Mouse (Mus musculus) layer of hippocampus, adult 2 months (tissue): ENCODE measurements at regions not wholly inside any gene's neighbourhood (a gene's known extent, or its start where the extent isn't known, plus 50 kb on each side); places are given as distances from the start of the nearest gene placed in this dataset.

Experiments used
- DNase-seq, 2 experiments: peaks; one replicate each; pipeline ENCODE4 v3.0.0; 2022; ENCODE audit warnings: low spot score in 2 of 2
- H3K27ac ChIP-seq: fragments of 200-600 bp; 2 replicates; pipeline ENCODE4 v1.8.1; 2022
- H3K4me3 ChIP-seq: fragments of 200-600 bp; 2 replicates; pipeline ENCODE4 v1.8.1; 2022; ENCODE audit warnings: mild to moderate bottlenecking
- CTCF ChIP-seq: fragments of 200-600 bp; conservative IDR thresholded peaks from 2 replicates; pipeline ENCODE4 v1.8.1; 2022; ENCODE audit warnings: antibody characterized with exemption, mild to moderate bottlenecking, moderate library complexity

DNA sequence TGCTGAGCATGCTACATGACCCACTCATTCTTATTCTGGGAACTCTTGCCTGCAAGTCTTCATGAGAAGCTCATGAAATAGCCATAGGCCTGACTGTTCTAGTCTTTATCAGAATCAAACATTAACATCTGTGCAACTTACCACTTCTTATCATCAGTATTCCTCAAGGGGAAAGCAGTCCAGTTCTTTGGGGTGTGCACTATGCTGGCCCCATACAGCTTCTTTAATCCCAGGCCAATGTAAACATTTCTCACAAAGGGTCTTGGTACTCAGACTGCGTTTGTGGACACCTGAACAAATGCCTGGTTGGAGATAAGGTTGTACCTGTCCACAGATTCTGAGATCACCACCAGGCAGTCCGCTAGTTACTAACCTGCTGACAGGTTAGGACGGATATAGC is 51.3 kb downstream of the 3110018I06Rik start:
- no peak for DNase-seq
- no peak overlapping the region for H3K4me3 ChIP-seq
- H3K27ac ChIP-seq = no peak overlapping the region
- TF ChIP-seq CTCF = no peak

DNA sequence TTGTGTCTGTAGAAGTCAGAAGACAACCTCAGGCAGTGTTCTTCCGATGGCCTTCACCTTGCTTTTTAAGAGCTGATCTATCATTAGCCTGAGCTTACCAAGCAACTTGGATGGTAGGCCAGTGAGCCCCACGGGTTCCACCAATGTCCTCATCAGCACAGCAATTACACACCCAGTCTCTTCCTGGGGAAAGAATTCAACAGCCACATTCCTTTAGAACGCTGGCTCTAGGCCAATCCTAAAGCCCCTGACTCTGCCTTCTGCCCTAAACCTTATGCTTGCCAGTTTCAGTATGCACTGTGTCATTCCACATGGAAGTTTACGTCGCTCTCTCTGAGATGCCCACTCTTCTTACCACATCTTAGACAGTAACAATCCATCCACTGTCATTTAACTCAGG is 52.8 kb downstream of the 3110018I06Rik start:
- Histone ChIP-seq H3K27ac (no peak overlapping the region), H3K4me3 (no peak overlapping the region)
- DNase-seq = no peak
- no peak for TF ChIP-seq CTCF

DNA sequence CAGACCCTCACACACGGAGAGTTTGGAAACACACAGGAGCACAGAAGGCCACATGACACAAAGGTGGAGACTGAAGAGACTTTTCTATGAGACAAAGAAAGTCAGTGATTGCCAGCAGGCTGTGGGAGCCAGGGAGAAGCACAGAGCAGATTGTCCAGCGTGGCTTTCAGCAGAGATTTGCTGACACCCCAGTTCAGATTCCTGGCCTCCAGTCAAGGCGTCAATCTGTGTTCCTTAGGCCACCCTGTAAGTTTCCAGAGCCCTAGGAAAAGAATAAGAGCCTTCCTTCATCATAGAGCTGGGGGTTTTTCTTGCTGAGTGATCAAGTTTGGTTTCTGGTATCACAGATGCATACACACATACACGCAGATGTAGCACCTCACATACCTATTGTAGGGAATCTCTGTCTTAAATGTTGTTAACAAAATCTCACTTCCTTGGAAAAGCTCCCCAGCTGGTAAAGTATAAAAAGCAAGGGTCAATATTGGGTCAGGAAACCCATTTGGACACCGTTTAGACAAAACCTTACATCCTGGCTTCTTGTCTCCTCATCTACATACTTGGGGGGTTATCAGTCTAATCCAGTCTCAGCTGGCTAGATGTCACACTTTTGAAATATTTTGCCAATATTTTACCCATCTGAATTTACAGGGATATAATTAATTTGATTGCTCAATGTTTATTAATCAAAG is 58.9 kb downstream of the 3110018I06Rik start:
- peak in 1 of 2 experiments; percentile 13 for DNase-seq
- no peak for TF ChIP-seq CTCF

DNA sequence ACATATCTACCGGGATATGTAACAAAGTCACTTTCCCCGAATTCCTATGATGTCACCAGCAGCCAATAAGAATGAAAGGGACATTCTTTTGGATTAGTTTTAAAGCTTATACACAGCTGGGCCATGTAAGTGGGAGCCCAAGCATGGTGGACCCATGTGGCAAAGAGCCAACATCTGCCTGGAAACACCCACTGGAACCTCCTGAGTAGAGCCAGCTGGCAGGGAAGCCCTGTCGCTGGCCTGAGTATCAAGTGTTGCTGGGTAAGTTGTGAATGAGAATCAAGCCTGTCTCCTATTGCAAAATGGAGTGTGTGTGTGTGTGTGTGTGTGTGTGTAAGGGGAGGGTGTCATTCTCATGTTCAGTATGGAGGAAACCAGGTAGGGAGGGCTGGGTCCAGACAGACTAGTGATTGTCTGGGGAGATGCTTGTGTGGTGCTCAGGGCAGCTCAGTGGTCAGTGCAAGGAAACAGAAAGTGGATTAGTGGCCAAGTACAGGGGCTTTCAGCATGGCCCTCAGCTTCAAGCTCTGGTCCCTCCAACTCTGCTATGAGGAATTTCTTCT is 59.5 kb downstream of the 3110018I06Rik start:
- no peak for DNase-seq
- Histone ChIP-seq H3K27ac (no peak overlapping the region), H3K4me3 (no peak overlapping the region)
- no peak for TF ChIP-seq CTCF

More for the DNA sequence above, 58.9 kb downstream of the 3110018I06Rik start:
- no peak overlapping the region for H3K4me3 ChIP-seq
- no peak overlapping the region; the same call in 1 of the 2 replicates for H3K27ac ChIP-seq

DNA sequence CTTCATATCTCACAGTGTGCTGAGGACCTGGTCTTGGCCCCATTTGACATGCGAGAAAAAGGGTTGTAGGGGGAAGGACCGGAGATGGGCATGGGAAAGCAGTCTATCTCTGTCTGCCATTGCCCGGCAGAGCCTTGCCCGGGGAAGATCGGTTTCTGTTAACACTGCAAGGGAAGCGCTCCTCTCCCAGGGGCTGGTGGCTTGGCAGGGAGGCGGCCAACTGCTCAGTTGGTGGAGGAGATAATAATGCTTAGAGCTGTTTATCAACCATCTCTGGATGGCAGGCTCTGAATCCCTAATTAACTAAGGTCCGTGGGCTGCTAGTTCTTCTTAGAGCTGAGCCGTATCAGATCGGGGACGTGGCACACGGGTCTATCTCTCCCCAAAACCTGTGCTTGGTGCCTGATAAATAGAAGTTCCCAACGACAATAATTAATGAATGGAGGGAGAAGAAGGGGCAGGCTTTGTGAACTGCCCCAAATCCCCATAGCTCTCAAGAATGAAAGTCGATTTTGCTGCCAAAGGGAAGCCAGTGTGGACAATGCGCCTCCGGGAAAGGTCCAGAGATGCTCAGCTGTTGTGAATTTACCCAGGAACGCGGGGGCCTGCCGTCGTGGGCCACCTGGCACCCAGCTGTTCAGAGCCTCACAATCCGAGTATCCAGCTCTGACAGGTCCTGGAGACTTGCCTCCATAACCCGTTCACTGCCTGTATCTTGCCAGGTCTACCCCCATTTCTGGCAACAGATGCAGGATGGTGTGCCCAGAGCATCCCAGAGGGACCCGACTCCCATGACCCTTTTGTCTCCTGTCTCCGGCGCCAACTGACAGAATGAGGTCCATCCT is 61.2 kb downstream of the 3110018I06Rik start:
- TF ChIP-seq CTCF = no peak
- peak overlapping the region; percentile 39; the same call in 1 of the 2 replicates for H3K27ac ChIP-seq
- H3K4me3 ChIP-seq = peak overlapping the region; percentile 42
- peak in 1 of 2 experiments; percentile 17 for DNase-seq

DNA sequence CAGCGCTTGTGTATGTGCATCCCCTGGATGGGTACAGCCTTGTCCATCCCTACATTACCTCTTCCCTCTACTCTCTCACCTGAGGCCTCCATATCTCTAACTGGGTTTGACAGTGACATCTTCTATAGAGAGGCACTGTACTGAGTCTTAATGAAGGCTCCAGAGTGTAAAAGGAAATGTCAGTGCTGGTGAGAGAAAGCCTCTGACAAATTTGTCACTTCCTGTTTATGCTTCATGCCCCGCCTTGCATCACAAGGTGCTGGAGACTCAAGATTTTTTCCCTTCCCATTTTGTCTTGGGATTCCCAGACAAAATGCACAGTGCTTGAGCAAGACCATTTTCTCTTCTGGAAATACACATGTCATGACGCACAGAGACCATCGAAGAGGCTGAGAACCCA is 70.8 kb downstream of the 3110018I06Rik start:
- Histone ChIP-seq H3K27ac (no peak overlapping the region), H3K4me3 (no peak overlapping the region)
- DNase-seq = no peak
- TF ChIP-seq CTCF = no peak

DNA sequence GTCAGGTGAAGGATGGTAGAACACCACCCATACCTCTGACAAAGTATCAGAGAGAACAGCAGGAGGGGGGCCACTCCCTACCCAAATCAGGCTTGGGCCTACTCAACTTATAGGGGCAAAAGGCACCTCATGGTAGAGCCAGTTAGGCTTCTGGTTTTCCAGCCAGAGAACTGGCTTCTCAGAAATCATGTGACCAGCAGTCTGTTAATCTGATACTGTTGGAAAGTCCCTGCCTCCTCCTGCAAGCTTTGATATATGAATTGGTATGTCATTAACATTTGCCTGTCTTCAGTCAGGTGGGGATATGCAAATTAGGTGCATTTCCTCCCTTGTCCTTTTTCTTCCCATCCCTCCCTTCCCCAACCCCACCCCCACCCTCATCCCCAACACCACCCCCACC is 71.7 kb downstream of the 3110018I06Rik start:
- no peak for TF ChIP-seq CTCF
- no peak for DNase-seq

DNA sequence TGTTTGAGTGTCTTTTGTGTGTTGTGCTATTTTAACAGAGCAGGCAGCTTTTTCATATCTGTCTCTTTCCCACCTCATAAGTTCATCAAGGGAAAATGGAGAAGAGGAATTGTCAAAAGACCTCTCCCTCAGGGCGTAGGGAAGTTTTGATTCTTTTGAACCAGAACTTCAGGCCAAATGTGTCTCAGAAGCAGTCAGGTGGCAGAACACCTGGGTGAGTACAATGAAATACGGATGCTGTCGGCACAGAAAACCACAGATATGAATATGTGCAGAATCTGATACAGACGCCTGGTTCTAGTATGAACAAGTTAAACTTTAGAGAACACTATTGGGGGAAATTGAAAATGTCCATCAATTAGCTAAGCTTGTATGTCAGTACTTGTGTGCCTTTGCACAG is 84.2 kb downstream of the 3110018I06Rik start:
- DNase-seq = no peak
- no peak overlapping the region for H3K27ac ChIP-seq
- H3K4me3 ChIP-seq = no peak overlapping the region
- no peak for TF ChIP-seq CTCF

More for the DNA sequence above, 71.7 kb downstream of the 3110018I06Rik start:
- H3K4me3 ChIP-seq = no peak overlapping the region
- no peak overlapping the region for H3K27ac ChIP-seq

DNA sequence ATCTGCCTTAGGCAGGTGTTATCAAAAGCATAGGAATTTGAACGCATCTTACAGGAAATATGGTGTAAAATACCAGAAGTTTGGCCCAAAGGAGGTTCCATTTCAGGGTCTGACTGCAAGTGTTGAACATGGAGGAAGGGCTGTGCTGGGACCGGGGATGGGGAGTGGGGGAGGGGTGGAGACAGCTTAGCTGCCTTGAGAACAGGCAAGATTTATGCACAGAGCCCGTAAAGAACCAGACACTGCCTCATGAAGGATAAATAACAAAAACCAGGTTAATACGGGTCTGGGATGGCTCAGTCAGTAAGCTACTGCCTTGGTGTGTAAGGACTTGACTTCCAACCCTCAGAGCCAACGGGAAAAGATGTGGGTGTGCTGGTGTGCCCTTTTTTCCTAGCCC is 91.1 kb downstream of the 3110018I06Rik start:
- DNase-seq = no peak
- Histone ChIP-seq H3K4me3 (no peak overlapping the region), H3K27ac (no peak overlapping the region)
- TF ChIP-seq CTCF = no peak

DNA sequence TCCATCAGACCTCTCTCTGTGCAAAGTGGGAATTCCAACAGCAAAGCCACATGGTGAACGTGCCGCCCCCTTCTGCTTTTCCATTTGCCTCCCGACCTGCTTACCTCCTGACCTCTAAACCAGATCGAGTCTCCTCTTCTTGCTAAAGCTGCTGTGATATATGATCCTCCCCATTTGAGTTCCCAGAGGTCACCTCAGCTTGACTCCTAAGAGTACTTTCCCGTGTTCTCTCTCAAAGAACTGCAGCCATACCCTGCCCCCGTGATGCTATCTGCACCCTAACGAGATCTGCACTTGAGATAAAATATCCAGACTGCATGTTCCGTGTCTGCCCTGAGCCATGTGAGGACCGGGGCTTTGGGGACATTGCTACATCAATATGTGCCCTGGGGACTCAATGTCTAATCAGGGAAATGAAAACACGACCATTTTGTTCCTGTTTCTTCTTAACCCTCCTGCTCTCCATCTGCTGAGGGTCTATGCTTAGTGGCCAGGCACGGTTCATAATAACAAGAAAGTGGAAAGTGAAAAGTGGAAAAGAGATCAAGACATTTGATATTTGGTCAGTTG is 94.8 kb downstream of the 3110018I06Rik start:
- TF ChIP-seq CTCF = no peak
- no peak overlapping the region for H3K4me3 ChIP-seq
- H3K27ac ChIP-seq = no peak overlapping the region

DNA sequence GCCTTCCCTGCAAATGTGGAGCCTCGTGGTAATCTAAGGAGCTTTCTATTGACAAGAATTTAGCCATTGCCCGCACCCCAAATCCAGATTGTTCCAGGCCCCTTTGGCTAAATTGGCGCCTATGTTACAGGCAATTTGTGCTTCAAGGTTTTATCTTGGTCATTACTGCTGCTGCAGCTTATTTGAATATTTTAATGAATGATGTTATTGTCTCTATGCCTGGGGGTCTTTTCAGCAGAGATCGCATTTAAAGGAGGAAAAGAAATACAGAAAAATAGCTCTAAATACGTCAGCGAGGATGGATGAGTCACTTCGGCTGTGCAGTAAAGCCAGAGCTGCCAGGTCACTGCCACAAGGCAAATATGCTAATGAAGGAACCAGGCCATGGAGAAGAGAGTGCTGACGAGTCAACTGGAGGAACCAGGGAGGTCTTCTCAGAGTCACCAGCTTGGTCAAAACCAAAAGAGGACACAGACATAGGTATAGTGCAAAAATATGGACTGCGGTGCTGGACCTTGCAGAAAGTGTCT is 97.3 kb downstream of the 3110018I06Rik start:
- Histone ChIP-seq H3K4me3 (no peak overlapping the region), H3K27ac (no peak overlapping the region)
- DNase-seq = no peak
- TF ChIP-seq CTCF = no peak

More for the DNA sequence above, 94.8 kb downstream of the 3110018I06Rik start:
- DNase-seq = no peak

DNA sequence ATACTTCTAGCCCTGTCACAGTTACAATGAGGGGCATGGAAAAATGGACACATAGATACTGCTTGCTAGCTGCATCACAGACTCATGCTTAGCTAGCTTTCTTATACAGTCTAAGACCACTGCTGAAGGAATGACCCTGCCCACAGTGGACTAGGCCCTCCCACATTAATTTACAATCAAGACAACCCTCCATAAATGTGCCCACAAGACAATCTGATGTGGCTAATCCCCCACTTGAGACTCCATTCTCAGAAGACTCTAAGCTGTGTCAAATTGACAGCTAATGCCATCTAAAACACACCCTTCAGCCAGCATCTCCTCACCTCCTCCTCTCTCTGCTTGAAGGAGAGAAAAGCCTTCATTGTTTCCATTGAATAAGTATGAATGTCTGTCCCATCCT is 107.8 kb downstream of the 3110018I06Rik start:
- TF ChIP-seq CTCF = no peak
- Histone ChIP-seq H3K27ac (no peak overlapping the region), H3K4me3 (no peak overlapping the region)
- DNase-seq = no peak

DNA sequence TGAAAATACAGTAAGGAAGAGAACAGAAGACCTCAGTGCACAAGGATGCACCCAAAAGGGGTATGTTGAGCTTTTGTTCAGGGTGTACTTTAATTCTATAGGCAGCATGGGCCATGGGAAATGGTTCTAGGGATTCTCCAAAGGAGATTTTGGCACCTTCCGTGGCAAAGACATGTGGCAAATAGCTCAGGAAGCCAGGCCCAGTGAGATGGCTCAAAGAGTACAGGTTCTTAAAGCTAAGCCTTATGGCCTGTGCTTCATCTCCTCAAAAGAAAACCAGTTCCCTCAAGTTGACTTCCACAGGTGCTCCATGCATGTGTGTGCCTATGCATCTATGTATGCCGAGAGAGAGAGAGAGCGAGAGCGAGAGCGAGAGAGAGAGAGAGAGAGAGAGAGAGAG is 112.1 kb downstream of the 3110018I06Rik start:
- no peak for DNase-seq
- no peak overlapping the region for H3K4me3 ChIP-seq
- H3K27ac ChIP-seq = no peak overlapping the region
- TF ChIP-seq CTCF = no peak
